8 mouse cellular contexts compared by ENCODE assay signal in genomic region chr3:135422856-135423607, GRCm38 (mm10). TPM values are rescaled to one million over a fixed set of nuclear protein-coding genes. Genes with fewer than 3 reads are reported as not detected.
A peak's percentile ranks its signal among the peaks of the same experiment; 100 is the strongest.
DNase-seq lines count a peak whose midpoint lies in the region; ATAC-seq lines count a peak whose summit lies in the region.

No protein-coding gene starts in this region.

- H3K27me3 ChIP-seq in heart, embryonic 14.5 days (ENCODE audit: control insufficient read depth, insufficient read depth, low read length), result no peaks in the 10 kb centered on the region
- no peaks in the 10 kb centered on the region for H3K27me3 ChIP-seq in liver, embryonic 13.5 days
- no peaks in the 10 kb centered on the region for H3K27me3 ChIP-seq in stomach, embryonic 14.5 days (ENCODE audit: control insufficient read depth, insufficient read depth, low read length)

- H3K4me3 ChIP-seq in brown adipose tissue, adult 24 weeks (ENCODE audit: insufficient read depth, low read depth, low read length), result peak overlapping the region; percentile 87
- H3K4me3 ChIP-seq in heart, embryonic 14.5 days (ENCODE audit: control insufficient read depth in 1 of 2, insufficient read depth in 1 of 2, low read depth in 1 of 2, low read length in 2 of 2), result peak overlapping the region; percentile 64 to 67
- peak overlapping the region; percentile 69 for H3K4me3 ChIP-seq in liver, embryonic 13.5 days (replicated peaks)
- H3K4me3 ChIP-seq in stomach, embryonic 14.5 days (ENCODE audit: low read depth, low read length), result peak overlapping the region; percentile 63

- peak; percentile 88 for ATAC-seq in erythroid progenitor cell, adult 5-6 weeks (replicated peaks; ENCODE audit: low FRiP score, poor library complexity, severe bottlenecking)
- ATAC-seq in heart, embryonic 14.5 days (ENCODE audit: insufficient number of reproducible peaks, insufficient read depth, low FRiP score, low read depth), result peak; percentile 98
- ATAC-seq in liver, embryonic 13.5 days (ENCODE audit: low read depth), result peak; percentile 96
- ATAC-seq in stomach, embryonic 14.5 days (ENCODE audit: insufficient number of reproducible peaks, insufficient read depth, low FRiP score, low read depth), result peak; percentile 97

- no peaks in the 10 kb centered on the region for H3K36me3 ChIP-seq in heart, embryonic 14.5 days (ENCODE audit: control insufficient read depth, insufficient read depth, low read length)
- no peaks in the 10 kb centered on the region; the same call in 1 of the 2 replicates for H3K36me3 ChIP-seq in liver, embryonic 13.5 days
- no peaks in the 10 kb centered on the region for H3K36me3 ChIP-seq in stomach, embryonic 14.5 days (ENCODE audit: control insufficient read depth, insufficient read depth, low read length)

- DNase-seq in CD4-positive, CD25-positive, alpha-beta regulatory T cell, adult 2 months (ENCODE audit: low read depth, low spot score), result peak; percentile 94
- DNase-seq in kidney, postnatal 14 days, result peak; percentile 92
- peak; percentile 80 for DNase-seq in liver, embryonic 13.5 days
- DNase-seq in natural killer cell, adult 2 months (ENCODE audit: low spot score in 2 of 2), result peak; percentile 82 to 84

- peak overlapping the region; percentile 72 for H3K4me2 ChIP-seq in heart, embryonic 14.5 days (ENCODE audit: low read length)
- H3K4me2 ChIP-seq in liver, embryonic 13.5 days, result peak overlapping the region; percentile 77
- H3K4me2 ChIP-seq in stomach, embryonic 14.5 days (replicated peaks; ENCODE audit: low read depth, low read length), result peak overlapping the region; percentile 74

- H3K9me3 ChIP-seq in heart, embryonic 14.5 days (ENCODE audit: control insufficient read depth, low read length), result no peaks in the 10 kb centered on the region
- H3K9me3 ChIP-seq in liver, embryonic 13.5 days (replicated peaks), result no peaks in the 10 kb centered on the region
- H3K9me3 ChIP-seq in stomach, embryonic 14.5 days (ENCODE audit: control insufficient read depth, low read depth, low read length), result no peaks in the 10 kb centered on the region

- H3K27ac ChIP-seq in brown adipose tissue, adult 24 weeks (replicated peaks; ENCODE audit: low read depth, low read length), result peak overlapping the region; percentile 96
- H3K27ac ChIP-seq in heart, embryonic 14.5 days (replicated peaks in 1 of 2; ENCODE audit: control insufficient read depth in 1 of 2, insufficient read depth in 1 of 2, low read depth in 2 of 2, low read length in 2 of 2), result peak overlapping the region; percentile 92 to 95
- H3K27ac ChIP-seq in liver, embryonic 13.5 days, result peak overlapping the region; percentile 84
- peak overlapping the region; percentile 95 for H3K27ac ChIP-seq in stomach, embryonic 14.5 days (ENCODE audit: low read length)

- H3K9ac ChIP-seq in heart, embryonic 14.5 days (ENCODE audit: low read length), result peak overlapping the region; percentile 76
- peak overlapping the region; percentile 92 for H3K9ac ChIP-seq in liver, embryonic 13.5 days
- peak overlapping the region; percentile 64 for H3K9ac ChIP-seq in stomach, embryonic 14.5 days (replicated peaks; ENCODE audit: low read depth, low read length)

- under 1% methylated on average over 84 of the region's 103 CpGs for WGBS in heart, embryonic 14.5 days
- WGBS in liver, embryonic 13.5 days (ENCODE audit: insufficient replicate concordance), result under 1% methylated on average over 92 of the region's 103 CpGs
- whole genome bisulfite sequencing in stomach, embryonic 14.5 days, result under 1% methylated on average over 101 of the region's 103 CpGs

- no peaks in the 10 kb centered on the region; the same call in 1 of the 2 replicates for H3K4me1 ChIP-seq in brown adipose tissue, adult 24 weeks (ENCODE audit: control insufficient read depth, insufficient read depth, insufficient read length, low read length)
- peaks cover 0 to 11% of the 10 kb centered on the region in 2 experiments; a peak in 2 of 4 replicates for H3K4me1 ChIP-seq in heart, embryonic 14.5 days (ENCODE audit: control insufficient read depth in 2 of 2, insufficient read depth in 2 of 2, low read length in 2 of 2)
- peaks cover 33% of the 10 kb centered on the region for H3K4me1 ChIP-seq in liver, embryonic 13.5 days (replicated peaks)
- H3K4me1 ChIP-seq in stomach, embryonic 14.5 days (ENCODE audit: control insufficient read depth, insufficient read depth, low read length), result peaks cover 8% of the 10 kb centered on the region

RNA-seq across cellular contexts. Expression of gene Cisd2, which starts 0.7 kb away (rescaled TPM):
- polyA plus RNA-seq in brown adipose tissue, adult 24 weeks (2012; ENCODE audit: insufficient read depth, insufficient read length, missing spikeins), result 23.7 and 29.7 TPM in 2 replicates
- 37.1 and 72.1 TPM in 2 replicates for total RNA-seq in erythroid progenitor cell, adult 5-6 weeks (2015; ENCODE audit: low replicate concordance)
- total RNA-seq in erythroid progenitor cell, adult 5-6 weeks (2017; ENCODE audit: low replicate concordance), result 24.4 and 40.6 TPM in 2 replicates
- 47.2 and 49.8 TPM in 2 replicates for polyA plus RNA-seq in heart, embryonic 14.5 days (2014; fragmentation: Nextera tagmentation; extraction: Ambion mirVana)
- 36.4 and 43.9 TPM in 2 replicates for polyA plus RNA-seq in liver, embryonic 13.5 days (2015; fragmentation: Nextera tagmentation; extraction: Ambion mirVana)
- polyA plus RNA-seq in stomach, embryonic 14.5 days (2014; fragmentation: Nextera tagmentation; extraction: Ambion mirVana), result 57.6 and 61.9 TPM in 2 replicates

RNA-seq across cellular contexts. Expression of gene Ube2d3, which starts 14.9 kb away (rescaled TPM):
- polyA plus RNA-seq in brown adipose tissue, adult 24 weeks (2012; ENCODE audit: insufficient read depth, insufficient read length, missing spikeins), result 370 and 426 TPM in 2 replicates
- 276 and 281 TPM in 2 replicates for total RNA-seq in erythroid progenitor cell, adult 5-6 weeks (2015; ENCODE audit: low replicate concordance)
- total RNA-seq in erythroid progenitor cell, adult 5-6 weeks (2017; ENCODE audit: low replicate concordance), result 204 and 271 TPM in 2 replicates
- polyA plus RNA-seq in heart, embryonic 14.5 days (2014; fragmentation: Nextera tagmentation; extraction: Ambion mirVana), result 476 and 485 TPM in 2 replicates
- polyA plus RNA-seq in liver, embryonic 13.5 days (2015; fragmentation: Nextera tagmentation; extraction: Ambion mirVana), result 281 and 348 TPM in 2 replicates
- polyA plus RNA-seq in stomach, embryonic 14.5 days (2014; fragmentation: Nextera tagmentation; extraction: Ambion mirVana), result 519 and 542 TPM in 2 replicates

Comparison
In these comparisons a context has a peak if more than half of its experiments do, and no peak if none do; other contexts are left out.
1. Peak in every context shown above with its lines: DNase-seq, ATAC-seq, H3K4me3 ChIP-seq and H3K27ac ChIP-seq.